Mouse (Mus musculus): ENCODE measurements at regions not wholly inside any gene's neighbourhood (a gene's known extent, or its start where the extent isn't known, plus 50 kb on each side); places are given as distances from the start of the nearest gene placed in this dataset.

- no peak for DNase-seq
Observed at GRCm38 (mm10) chr2:148175251-148175927, 128.6 kb upstream of the Foxa2 start.

- no peak for DNase-seq
Observed at GRCm38 (mm10) chr2:148180245-148180644, 133.5 kb upstream of the Foxa2 start.

- DNase-seq: no peak
Observed at GRCm38 (mm10) chr2:148181518-148181917, 134.7 kb upstream of the Foxa2 start.

GRCm38 (mm10) chr2:148182492-148183052 lies 135.8 kb upstream of the Foxa2 start:
- DNase-seq: no peak

- DNase-seq: no peak
Observed at GRCm38 (mm10) chr2:148184801-148185212, 138.0 kb upstream of the Foxa2 start.

GRCm38 (mm10) chr2:148186363-148186991 lies 139.7 kb upstream of the Foxa2 start:
- DNase-seq: no peak

- no peak for DNase-seq
Observed at GRCm38 (mm10) chr2:148188865-148189264, 142.1 kb upstream of the Foxa2 start.

GRCm38 (mm10) chr2:148189287-148189686 lies 142.5 kb upstream of the Foxa2 start:
- DNase-seq: no peak

- DNase-seq: no peak
Observed at GRCm38 (mm10) chr2:148192946-148193345, 146.2 kb upstream of the Foxa2 start.

GRCm38 (mm10) chr2:148197375-148198015 lies 150.7 kb upstream of the Foxa2 start:
- DNase-seq: no peak

GRCm38 (mm10) chr2:148206633-148207032 lies 159.9 kb upstream of the Foxa2 start:
- no peak for DNase-seq

- DNase-seq: no peak
Observed at GRCm38 (mm10) chr2:148210813-148211212, 164.0 kb upstream of the Foxa2 start.

- DNase-seq: no peak
Observed at GRCm38 (mm10) chr2:148217136-148217535, 170.4 kb upstream of the Foxa2 start.

- no peak for DNase-seq
Observed at GRCm38 (mm10) chr2:148233691-148234300, 161.3 kb upstream of the Sstr4 start.

GRCm38 (mm10) chr2:148237121-148237520 lies 158.0 kb upstream of the Sstr4 start:
- DNase-seq: no peak

- DNase-seq: no peak
Observed at GRCm38 (mm10) chr2:148239046-148239445, 156.1 kb upstream of the Sstr4 start.

GRCm38 (mm10) chr2:148242242-148242641 lies 152.9 kb upstream of the Sstr4 start:
- DNase-seq: no peak

GRCm38 (mm10) chr2:148245575-148245974 lies 149.6 kb upstream of the Sstr4 start:
- DNase-seq: no peak

GRCm38 (mm10) chr2:148250902-148251301 lies 144.2 kb upstream of the Sstr4 start:
- DNase-seq: no peak

GRCm38 (mm10) chr2:148255662-148256061 lies 139.5 kb upstream of the Sstr4 start:
- DNase-seq: no peak

GRCm38 (mm10) chr2:148264111-148264730 lies 130.9 kb upstream of the Sstr4 start:
- DNase-seq: no peak

- no peak for DNase-seq
Observed at GRCm38 (mm10) chr2:148279200-148279599, 115.9 kb upstream of the Sstr4 start.

GRCm38 (mm10) chr2:148290326-148290725 lies 104.8 kb upstream of the Sstr4 start:
- no peak for DNase-seq

All from cerebellum, adult 9-10 months (tissue).